Mouse (Mus musculus): ENCODE measurements around the gene Hilpda.

DNA sequence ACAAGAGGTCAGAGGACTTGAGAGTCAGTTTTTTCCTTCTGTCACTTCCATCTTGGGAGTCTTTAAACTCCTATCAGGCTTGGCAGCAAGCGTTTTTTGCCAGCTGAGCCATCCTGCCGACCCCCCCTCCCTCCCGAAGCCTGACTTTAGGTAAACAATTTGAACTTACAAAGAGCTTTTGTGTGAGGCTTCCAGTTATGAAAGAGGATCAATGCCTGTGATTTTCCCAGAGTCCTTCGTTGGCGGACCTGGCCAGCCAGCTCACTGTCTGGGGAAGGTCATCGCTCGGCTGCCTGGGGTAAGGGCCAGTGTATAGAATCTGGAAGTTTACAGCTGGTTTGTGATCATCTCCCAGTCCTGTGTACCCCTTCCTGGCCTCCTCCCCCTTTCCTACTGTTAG is 8.4 kb downstream of the Hilpda start:
- TF ChIP-seq POLR2A (IDR thresholded peaks at IDR 0.05; ENCODE audit: borderline replicate concordance, extremely low read depth, low read depth, low read length) (no peak), CTCF (IDR thresholded peaks at IDR 0.05; ENCODE audit: insufficient read depth, low read length) (no peak)
